Mouse (Mus musculus): ENCODE measurements around the gene Cd300c. TPM values are rescaled to one million over a fixed set of nuclear protein-coding genes. Genes with fewer than 3 reads are reported as not detected.
"Not testable (repeated sequence)": the region's sequence is repeated elsewhere in the genome, so short reads cannot be mapped to it uniquely, and the experiment has no call there.

The Cd300c gene
- polyA plus RNA-seq, 1 experiment, result not detected

DNA sequence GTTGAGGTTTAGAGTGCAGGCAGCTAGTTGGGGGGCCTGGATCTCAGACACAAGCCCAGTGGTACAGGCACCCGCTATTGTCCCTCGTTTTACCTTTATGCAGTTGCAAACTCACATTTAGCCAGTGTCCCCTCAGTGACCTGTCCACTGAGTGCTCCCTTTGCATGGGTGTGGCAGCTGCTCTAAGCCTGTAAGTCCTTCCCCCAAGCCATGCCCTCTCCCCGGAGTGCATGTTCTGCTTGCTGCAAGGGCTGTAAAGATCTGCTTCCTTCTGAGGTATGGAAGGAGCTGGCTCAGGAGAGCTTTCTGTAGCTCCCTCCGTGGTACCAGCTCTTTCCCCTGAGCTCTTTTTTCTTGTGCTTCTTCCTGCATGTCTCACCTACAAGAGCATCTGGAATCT is 35.4 kb downstream of the Cd300c start:
- no peak overlapping the region for H3K4me3 ChIP-seq (ENCODE audit: insufficient read depth, low read length)
- no peak overlapping the region for H3K27ac ChIP-seq (ENCODE audit: insufficient read depth, low read length)
- TF ChIP-seq POLR2A (IDR thresholded peaks at IDR 0.05; ENCODE audit: low read depth, low read length), result no peak
- no peak for TF ChIP-seq CTCF (IDR thresholded peaks at IDR 0.05; ENCODE audit: borderline replicate concordance, insufficient read depth, low read length)
- H3K4me1 ChIP-seq (ENCODE audit: control insufficient read depth, insufficient read depth, low read length), result peaks cover 20% of the 10 kb centered on the region

- no peak overlapping the region for H3K4me3 ChIP-seq (ENCODE audit: insufficient read depth, low read length)
- peaks cover 20% of the 10 kb centered on the region for H3K4me1 ChIP-seq (ENCODE audit: control insufficient read depth, insufficient read depth, low read length)
- H3K27ac ChIP-seq (ENCODE audit: insufficient read depth, low read length), result no peak overlapping the region
- TF ChIP-seq POLR2A (IDR thresholded peaks at IDR 0.05; ENCODE audit: low read depth, low read length) (no peak), CTCF (IDR thresholded peaks at IDR 0.05; ENCODE audit: borderline replicate concordance, insufficient read depth, low read length) (no peak)
Observed at GRCm38 (mm10) chr11:114931041-114931440, 37.9 kb downstream of the Cd300c start.

- Histone ChIP-seq H3K4me1 (ENCODE audit: control insufficient read depth, insufficient read depth, low read length) (peaks cover 19% of the 10 kb centered on the region), H3K27ac (ENCODE audit: insufficient read depth, low read length) (peak overlapping the region; percentile 73), H3K4me3 (ENCODE audit: insufficient read depth, low read length) (no peak overlapping the region)
- TF ChIP-seq POLR2A (IDR thresholded peaks at IDR 0.05; ENCODE audit: low read depth, low read length) (no peak), CTCF (IDR thresholded peaks at IDR 0.05; ENCODE audit: borderline replicate concordance, insufficient read depth, low read length) (no peak)
Observed at GRCm38 (mm10) chr11:114929581-114929980, 39.4 kb downstream of the Cd300c start.

GRCm38 (mm10) chr11:114923961-114924360 is 45.0 kb downstream of the Cd300c start:
- no peak for TF ChIP-seq CTCF (IDR thresholded peaks at IDR 0.05; ENCODE audit: borderline replicate concordance, insufficient read depth, low read length)
- H3K4me3 ChIP-seq (ENCODE audit: insufficient read depth, low read length), result no peak overlapping the region

DNA sequence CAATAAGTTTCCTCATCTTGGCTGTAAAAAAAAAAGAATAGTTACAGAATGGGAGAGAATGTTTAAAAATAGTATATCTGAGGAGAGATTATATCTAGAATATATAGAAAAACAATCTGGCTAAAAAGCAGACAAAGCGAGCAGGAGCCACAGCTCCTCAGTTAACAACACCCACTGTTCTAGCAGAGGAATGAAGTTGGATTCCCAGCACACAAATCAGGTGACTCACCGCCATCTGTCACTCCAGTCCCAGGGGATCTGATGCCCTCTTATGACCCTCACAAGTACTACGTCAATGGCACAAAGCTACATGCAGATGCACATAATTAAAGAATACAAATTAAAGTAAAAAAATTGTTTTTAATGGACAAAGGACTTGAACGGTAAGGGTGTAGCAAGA is 46.5 kb downstream of the Cd300c start:
- no peak overlapping the region for H3K4me3 ChIP-seq (ENCODE audit: insufficient read depth, low read length)
- TF ChIP-seq CTCF (IDR thresholded peaks at IDR 0.05; ENCODE audit: borderline replicate concordance, insufficient read depth, low read length) (no peak), POLR2A (IDR thresholded peaks at IDR 0.05; ENCODE audit: low read depth, low read length) (no peak)
- H3K4me1 ChIP-seq (ENCODE audit: control insufficient read depth, insufficient read depth, low read length), result no peaks in the 10 kb centered on the region
- H3K27ac ChIP-seq (ENCODE audit: insufficient read depth, low read length), result no peak overlapping the region

More at GRCm38 (mm10) chr11:114923961-114924360, 45.0 kb downstream of the Cd300c start:
- H3K4me1 ChIP-seq (ENCODE audit: control insufficient read depth, insufficient read depth, low read length), result no peaks in the 10 kb centered on the region
- no peak overlapping the region for H3K27ac ChIP-seq (ENCODE audit: insufficient read depth, low read length)

DNA sequence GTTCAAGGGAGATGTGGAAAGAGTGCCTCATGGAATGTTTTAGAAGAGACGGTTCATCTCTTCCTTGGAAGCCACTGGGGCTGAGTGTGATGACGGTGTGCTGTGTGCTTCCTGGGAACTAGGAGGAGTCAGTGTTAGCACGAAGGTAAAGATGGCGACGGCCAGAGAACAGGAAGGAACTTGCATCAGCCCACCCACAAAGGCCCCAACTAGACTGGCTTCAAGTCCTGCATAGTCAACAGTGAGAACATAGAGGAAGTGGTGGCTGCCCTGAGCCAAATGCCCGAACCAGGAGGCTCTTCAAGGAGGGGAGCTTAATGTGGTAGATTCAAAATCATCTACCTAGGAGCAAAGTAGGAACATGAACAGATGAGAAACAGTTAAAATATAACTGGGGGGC is 51.8 kb downstream of the Cd300c start:
- no peak for TF ChIP-seq CTCF (IDR thresholded peaks at IDR 0.05; ENCODE audit: borderline replicate concordance, insufficient read depth, low read length)
- TF ChIP-seq POLR2A (IDR thresholded peaks at IDR 0.05; ENCODE audit: low read depth, low read length), result no peak
- no peak overlapping the region for H3K4me3 ChIP-seq (ENCODE audit: insufficient read depth, low read length)
- no peaks in the 10 kb centered on the region for H3K4me1 ChIP-seq (ENCODE audit: control insufficient read depth, insufficient read depth, low read length)
- H3K27ac ChIP-seq (ENCODE audit: insufficient read depth, low read length), result no peak overlapping the region

DNA sequence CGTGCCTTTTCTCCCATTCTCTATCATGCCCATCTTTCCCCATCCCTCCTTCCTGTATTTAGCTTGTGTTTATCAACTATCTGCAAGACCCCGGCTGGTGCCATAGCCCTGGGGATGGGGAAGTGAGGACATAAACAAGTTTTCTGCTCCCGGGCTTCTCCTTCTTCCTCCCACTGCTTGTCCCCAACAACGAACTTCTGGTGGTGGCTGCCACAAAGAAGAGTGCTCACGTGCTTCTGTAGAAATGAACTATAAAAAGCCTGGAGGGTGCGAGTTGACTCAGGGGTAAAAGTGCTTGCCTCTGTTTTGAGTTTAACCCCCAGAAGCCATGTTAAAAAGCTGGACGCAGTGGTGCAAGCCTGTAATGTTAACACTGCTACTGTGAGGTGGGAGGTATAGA is 54.0 kb downstream of the Cd300c start:
- Histone ChIP-seq H3K4me1 (ENCODE audit: control insufficient read depth, insufficient read depth, low read length) (no peaks in the 10 kb centered on the region), H3K4me3 (ENCODE audit: insufficient read depth, low read length) (no peak overlapping the region), H3K27ac (ENCODE audit: insufficient read depth, low read length) (no peak overlapping the region)
- TF ChIP-seq CTCF (IDR thresholded peaks at IDR 0.05; ENCODE audit: borderline replicate concordance, insufficient read depth, low read length) (no peak), POLR2A (IDR thresholded peaks at IDR 0.05; ENCODE audit: low read depth, low read length) (no peak)

GRCm38 (mm10) chr11:114912847-114913246 is 56.1 kb downstream of the Cd300c start:
- TF ChIP-seq CTCF (IDR thresholded peaks at IDR 0.05; ENCODE audit: borderline replicate concordance, insufficient read depth, low read length) (peak; percentile 92), POLR2A (IDR thresholded peaks at IDR 0.05; ENCODE audit: low read depth, low read length) (no peak)
- H3K4me1 ChIP-seq (ENCODE audit: control insufficient read depth, insufficient read depth, low read length), result no peaks in the 10 kb centered on the region
- no peak overlapping the region for H3K27ac ChIP-seq (ENCODE audit: insufficient read depth, low read length)
- H3K4me3 ChIP-seq (ENCODE audit: insufficient read depth, low read length), result no peak overlapping the region

- H3K4me1 ChIP-seq (ENCODE audit: control insufficient read depth, insufficient read depth, low read length); H3K4me3 ChIP-seq (ENCODE audit: insufficient read depth, low read length); H3K27ac ChIP-seq (ENCODE audit: insufficient read depth, low read length): not testable (repeated sequence)
Observed at GRCm38 (mm10) chr11:114909538-114909937, 59.4 kb downstream of the Cd300c start.

DNA sequence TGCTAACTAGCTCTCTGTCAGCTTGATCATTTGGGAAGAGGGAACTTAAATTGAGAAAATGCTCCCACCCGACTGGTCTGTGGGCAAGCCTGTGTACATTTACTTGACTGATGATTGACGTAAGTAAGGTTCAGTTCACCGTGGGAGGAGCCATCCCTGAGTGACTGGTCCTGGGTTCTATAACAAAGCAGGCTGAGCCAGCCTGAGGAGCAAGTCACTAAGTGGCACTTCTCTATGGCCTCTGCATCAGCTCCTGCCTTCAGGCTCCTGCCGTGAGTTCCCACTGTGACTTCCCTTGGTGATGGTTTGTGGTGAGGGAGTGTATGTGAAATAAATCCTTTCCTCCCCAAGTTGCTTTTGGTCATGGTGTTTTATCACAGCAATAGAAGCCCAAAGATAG is 60.9 kb downstream of the Cd300c start:
- no peak for TF ChIP-seq CTCF (IDR thresholded peaks at IDR 0.05; ENCODE audit: borderline replicate concordance, insufficient read depth, low read length)
- no peak for TF ChIP-seq POLR2A (IDR thresholded peaks at IDR 0.05; ENCODE audit: low read depth, low read length)
- Histone ChIP-seq H3K4me1 (ENCODE audit: control insufficient read depth, insufficient read depth, low read length) (no peaks in the 10 kb centered on the region), H3K27ac (ENCODE audit: insufficient read depth, low read length) (no peak overlapping the region), H3K4me3 (ENCODE audit: insufficient read depth, low read length) (no peak overlapping the region)

GRCm38 (mm10) chr11:114907567-114907966 is 61.4 kb downstream of the Cd300c start:
- Histone ChIP-seq H3K27ac (ENCODE audit: insufficient read depth, low read length) (no peak overlapping the region), H3K4me3 (ENCODE audit: insufficient read depth, low read length) (no peak overlapping the region), H3K4me1 (ENCODE audit: control insufficient read depth, insufficient read depth, low read length) (no peaks in the 10 kb centered on the region)
- TF ChIP-seq CTCF (IDR thresholded peaks at IDR 0.05; ENCODE audit: borderline replicate concordance, insufficient read depth, low read length), result no peak
- no peak for TF ChIP-seq POLR2A (IDR thresholded peaks at IDR 0.05; ENCODE audit: low read depth, low read length)

Other genes with a start within 250 kb of the Cd300c start
- 0.61 and 0.70 TPM in 2 replicates for gene Dnaic2, start 241.7 kb downstream of the Cd300c start, polyA plus RNA-seq (2011; ENCODE audit: insufficient read length, low read depth, missing spikeins)
- not detected in 2 replicates for gene Kif19a, start 203.8 kb downstream of the Cd300c start, polyA plus RNA-seq (2011; ENCODE audit: insufficient read length, low read depth, missing spikeins)
- gene Btbd17, start 173.2 kb downstream of the Cd300c start, polyA plus RNA-seq (2011; ENCODE audit: insufficient read length, low read depth, missing spikeins), result not detected in 2 replicates
- not detected in 2 replicates for gene Gpr142, start 170.2 kb downstream of the Cd300c start, polyA plus RNA-seq (2011; ENCODE audit: insufficient read length, low read depth, missing spikeins)
- 6.4 and 9.2 TPM in 2 replicates for gene Gprc5c, start 118.0 kb downstream of the Cd300c start, polyA plus RNA-seq (2011; ENCODE audit: insufficient read length, low read depth, missing spikeins)
- gene Cd300a, start 79.1 kb downstream of the Cd300c start, polyA plus RNA-seq (2011; ENCODE audit: insufficient read length, low read depth, missing spikeins), result 0.84 TPM in 1 of 2 replicates, not detected in the other
- gene Cd300lb, start 34.8 kb downstream of the Cd300c start, polyA plus RNA-seq (2011; ENCODE audit: insufficient read length, low read depth, missing spikeins), result 0.48 and 1.1 TPM in 2 replicates
- gene Cd300ld, start 20.8 kb upstream of the Cd300c start, polyA plus RNA-seq (2011; ENCODE audit: insufficient read length, low read depth, missing spikeins), result 0.18 and 0.58 TPM in 2 replicates
- 0.67 TPM in 1 of 2 replicates, not detected in the other for gene Cd300c2, start 32.7 kb upstream of the Cd300c start, polyA plus RNA-seq (2011; ENCODE audit: insufficient read length, low read depth, missing spikeins)
- gene Cd300ld2, start 47.0 kb upstream of the Cd300c start, polyA plus RNA-seq (2011; ENCODE audit: insufficient read length, low read depth, missing spikeins), result not detected in 2 replicates
- gene Cd300ld4, start 57.9 kb upstream of the Cd300c start, polyA plus RNA-seq (2011; ENCODE audit: insufficient read length, low read depth, missing spikeins), result not detected in 2 replicates
- gene Cd300ld5, start 68.6 kb upstream of the Cd300c start, polyA plus RNA-seq (2011; ENCODE audit: insufficient read length, low read depth, missing spikeins), result not detected in 2 replicates
- gene Cd300ld3, start 79.3 kb upstream of the Cd300c start, polyA plus RNA-seq (2011; ENCODE audit: insufficient read length, low read depth, missing spikeins), result 1.2 TPM in 1 of 2 replicates, not detected in the other
- not detected in 2 replicates for gene Cd300e, start 93.0 kb upstream of the Cd300c start, polyA plus RNA-seq (2011; ENCODE audit: insufficient read length, low read depth, missing spikeins)
- 0.32 and 0.35 TPM in 2 replicates for gene Rab37, start 122.3 kb upstream of the Cd300c start, polyA plus RNA-seq (2011; ENCODE audit: insufficient read length, low read depth, missing spikeins)
- 0.81 TPM in 1 of 2 replicates, not detected in the other for gene Cd300lf, start 164.8 kb upstream of the Cd300c start, polyA plus RNA-seq (2011; ENCODE audit: insufficient read length, low read depth, missing spikeins)
- 22.3 and 23.4 TPM in 2 replicates for gene Slc9a3r1, start 194.2 kb upstream of the Cd300c start, polyA plus RNA-seq (2011; ENCODE audit: insufficient read length, low read depth, missing spikeins)
- 11.6 and 13.3 TPM in 2 replicates for gene Tmem104, start 218.3 kb upstream of the Cd300c start, polyA plus RNA-seq (2011; ENCODE audit: insufficient read length, low read depth, missing spikeins)
- gene Nat9, start 218.7 kb upstream of the Cd300c start, polyA plus RNA-seq (2011; ENCODE audit: insufficient read length, low read depth, missing spikeins), result 13.3 and 20.7 TPM in 2 replicates

All from embryonic fibroblast, embryonic 13.5 days (primary cell).